Mouse (Mus musculus) limb, embryonic 14.5 days (tissue): Measurements from ENCODE around the gene Wnt10b. TPM values are rescaled to one million over a fixed set of nuclear protein-coding genes. Genes with fewer than 3 reads are reported as not detected.
"Not testable (repeated sequence)": the region's sequence is repeated elsewhere in the genome, so short reads cannot be mapped to it uniquely, and the experiment has no call there.

Experiments used
- ATAC-seq: fragments of 200-750 bp; cut with Nextera tagmentation; 2 replicates; pipeline ENCODE4 v1.8.0; 2017; ENCODE audit warnings: low read depth, moderate number of reproducible peaks, moderate TSS enrichment; ENCODE audit not compliant: low FRiP score
- DNase-seq: peaks from one replicate; pipeline ENCODE4 v3.0.0-alpha.2; 2015; ENCODE audit warnings: low spot score
- H3K27ac ChIP-seq: fragments of 300-500 bp; sonication (generic); replicated peaks from 2 replicates; pipeline ENCODE4 v1.5.1; 2014; ENCODE audit warnings: low read depth, mild to moderate bottlenecking, low read length, moderate library complexity, mixed read lengths
- H3K27me3 ChIP-seq: fragments of 300-500 bp; sonication (generic); 2 replicates; pipeline ENCODE4 v1.6.1; 2014; ENCODE audit warnings: low read length, mixed read lengths; ENCODE audit not compliant: control insufficient read depth, insufficient read depth
- H3K36me3 ChIP-seq: fragments of 300-500 bp; sonication (generic); 2 replicates; pipeline ENCODE4 v1.6.1; 2014; ENCODE audit warnings: mild to moderate bottlenecking, low read length, moderate library complexity, mixed read lengths; ENCODE audit not compliant: control insufficient read depth, insufficient read depth
- H3K4me1 ChIP-seq: fragments of 300-500 bp; sonication (generic); 2 replicates; pipeline ENCODE4 v1.6.1; 2014; ENCODE audit warnings: antibody characterized with exemption, low read length, mixed read lengths; ENCODE audit not compliant: control insufficient read depth, insufficient read depth
- H3K4me2 ChIP-seq: fragments of 300-500 bp; sonication (generic); replicated peaks from 2 replicates; pipeline ENCODE4 v1.6.1; 2014; ENCODE audit warnings: low read depth, mild to moderate bottlenecking, low read length, moderate library complexity; ENCODE audit not compliant: severe bottlenecking
- H3K4me3 ChIP-seq: fragments of 300-500 bp; sonication (generic); replicated peaks from 2 replicates; pipeline ENCODE4 v1.5.1; 2014; ENCODE audit warnings: low read length
- H3K9ac ChIP-seq: fragments of 300-500 bp; sonication (generic); 2 replicates; pipeline ENCODE4 v1.6.1; 2014; ENCODE audit warnings: mild to moderate bottlenecking, low read depth, low read length, moderate library complexity; ENCODE audit not compliant: severe bottlenecking
- H3K9me3 ChIP-seq: fragments of 300-500 bp; sonication (generic); 2 replicates; pipeline ENCODE4 v1.6.1; 2016; ENCODE audit warnings: low read length; ENCODE audit not compliant: control insufficient read depth
- POLR2A ChIP-seq: fragments of 200-500 bp; IDR thresholded peaks from 2 replicates; pipeline ENCODE4 v1.8.0; 2012; ENCODE audit warnings: inconsistent platforms, mild to moderate bottlenecking, moderate library complexity, borderline replicate concordance; ENCODE audit not compliant: insufficient read depth, insufficient read length; ENCODE audit errors: extremely low read depth
- WGBS: fragments of 180-500 bp; shearing (Covaris S2); extraction: QIAGEN DNeasy Blood & Tissue Kit; methylation state at CpG from one replicate; pipeline ENCODE4 v1.1.7; 2014; 5-methylcytosine and 5-hydroxymethylcytosine counted together
- polyA plus RNA-seq, 2 experiments: library from polyadenylated mRNA; depleted of rRNA in 1 of 2; stranded (reverse) in 1 of 2; unstranded in 1 of 2; fragments of >200 nt; fragmentation: Nextera tagmentation in 1 of 2; extraction: Ambion mirVana in 1 of 2; gene quantifications; 2 replicates each; pipeline versions ENCODE4 v1.2.1 to v1.2.3; 2012 to 2014

Wnt10b gene
- polyA plus RNA-seq, 2 experiments = 6.3 to 14.9 TPM

- ATAC-seq = no peak
- H3K36me3 ChIP-seq = peaks cover 59% of the 10 kb centered on the region
Observed at GRCm38 (mm10) chr15:98818171-98818570, 40.2 kb upstream of the Wnt10b start.

GRCm38 (mm10) chr15:98812741-98813424, 34.9 kb upstream of the Wnt10b start:
- Histone ChIP-seq H3K4me1 (peaks cover 5% of the 10 kb centered on the region), H3K4me3 (no peak overlapping the region), H3K9ac (no peak overlapping the region), H3K27ac (no peak overlapping the region), H3K36me3 (peaks cover 45% of the 10 kb centered on the region), H3K9me3 (no peaks in the 10 kb centered on the region), H3K27me3 (peaks cover 27% of the 10 kb centered on the region), H3K4me2 (no peak overlapping the region)
- DNase-seq = no peak
- TF ChIP-seq POLR2A = no peak
- no peak for ATAC-seq
- 91% methylated on average over 20 of the region's 20 CpGs for WGBS

More at GRCm38 (mm10) chr15:98818171-98818570, 40.2 kb upstream of the Wnt10b start:
- no peak overlapping the region for H3K4me2 ChIP-seq
- no peaks in the 10 kb centered on the region for H3K27me3 ChIP-seq
- H3K9me3 ChIP-seq = no peaks in the 10 kb centered on the region
- H3K27ac ChIP-seq = no peak overlapping the region
- H3K4me3 ChIP-seq = no peak overlapping the region
- DNase-seq = no peak
- H3K9ac ChIP-seq = no peak overlapping the region
- 90% methylated on average over 7 of the region's 7 CpGs for WGBS
- TF ChIP-seq POLR2A = no peak
- H3K4me1 ChIP-seq = no peaks in the 10 kb centered on the region

GRCm38 (mm10) chr15:98810212-98810611, 32.3 kb upstream of the Wnt10b start:
- not testable (repeated sequence) for H3K9ac ChIP-seq, H3K4me2 ChIP-seq, H3K27ac ChIP-seq, ATAC-seq, H3K9me3 ChIP-seq, DNase-seq, H3K4me3 ChIP-seq
- peaks cover 54% of the 10 kb centered on the region for H3K27me3 ChIP-seq
- peaks cover 21% of the 10 kb centered on the region for H3K4me1 ChIP-seq
- peaks cover 31% of the 10 kb centered on the region for H3K36me3 ChIP-seq
- 74% methylated on average over 6 of the region's 6 CpGs for whole genome bisulfite sequencing

- no peak for ATAC-seq
- H3K9ac ChIP-seq = 0 out of 2 replicates have a peak within 1 kb of the TSS, but pooled peaks have one; percentile 36
- peaks cover 62% of the 10 kb centered on the region for H3K27me3 ChIP-seq
Observed at GRCm38 (mm10) chr15:98809390-98809789, 31.4 kb upstream of the Wnt10b start, which contains the start of gene Ddn. TSS of gene Ddn (minus strand) at chr15:98809490.

GRCm38 (mm10) chr15:98808651-98809134, 30.7 kb upstream of the Wnt10b start:
- Histone ChIP-seq H3K27ac (no peak overlapping the region), H3K9me3 (no peaks in the 10 kb centered on the region), H3K27me3 (peaks cover 69% of the 10 kb centered on the region), H3K4me3 (0 out of 2 replicates have a peak overlapping the region, but pooled peaks have one; percentile 42), H3K9ac (no peak overlapping the region), H3K4me1 (peaks cover 21% of the 10 kb centered on the region), H3K4me2 (no peak overlapping the region), H3K36me3 (peaks cover 19% of the 10 kb centered on the region)
- DNase-seq = no peak
- ATAC-seq = no peak
- no peak for TF ChIP-seq POLR2A
- 6% methylated on average over 6 of the region's 6 CpGs for WGBS

More at GRCm38 (mm10) chr15:98809390-98809789, 31.4 kb upstream of the Wnt10b start, which contains the start of gene Ddn:
- Histone ChIP-seq H3K36me3 (peaks cover 26% of the 10 kb centered on the region), H3K9me3 (no peaks in the 10 kb centered on the region), H3K27ac (no peak within 1 kb of the TSS), H3K4me3 (peak within 1 kb of the TSS; percentile 42), H3K4me2 (peak within 1 kb of the TSS; percentile 88), H3K4me1 (peaks cover 21% of the 10 kb centered on the region)
- TF ChIP-seq POLR2A = no peak
- DNase-seq = no peak
- WGBS = 36% methylated on average over 3 of the region's 3 CpGs
